8 mouse cellular contexts compared by ENCODE assay signal in genomic region chr16:18686044-18686761, GRCm38 (mm10). TPM values are rescaled to one million over a fixed set of nuclear protein-coding genes. Genes with fewer than 3 reads are reported as not detected.
DNase-seq lines count a peak whose midpoint lies in the region; ATAC-seq and TF ChIP-seq lines count a peak whose summit lies in the region.

No protein-coding gene starts in this region.

- no peak for TF ChIP-seq CTCF in embryonic fibroblast, embryonic 13.5 days (IDR thresholded peaks at IDR 0.05; ENCODE audit: borderline replicate concordance, insufficient read depth, low read length)

- no peak overlapping the region for H3K9ac ChIP-seq in midbrain, embryonic 14.5 days (replicated peaks; ENCODE audit: low read length)

- no peaks in the 10 kb centered on the region for H3K36me3 ChIP-seq in midbrain, embryonic 14.5 days (ENCODE audit: control insufficient read depth, insufficient read depth, low read length)

- peak; percentile 74 for DNase-seq in heart, adult 11 months
- no peak for DNase-seq in heart, postnatal 4 days
- DNase-seq in MN1 (ENCODE audit: low spot score), result peak; percentile 15
- peak; percentile 8 for DNase-seq in midbrain, embryonic 14.5 days
- no peak for DNase-seq in gastrocnemius, postnatal 10 days
- DNase-seq in lung, adult 18-20 months, result no peak
- DNase-seq in testis, postnatal 10 days (ENCODE audit: low spot score), result no peak

- H3K27me3 ChIP-seq in midbrain, embryonic 14.5 days (ENCODE audit: control insufficient read depth, insufficient read depth, low read length), result no peaks in the 10 kb centered on the region

- peak overlapping the region; percentile 52; the same call in 1 of the 2 replicates for H3K4me2 ChIP-seq in midbrain, embryonic 14.5 days (ENCODE audit: low read length)

- 13% methylated on average over 6 of the region's 6 CpGs for WGBS in midbrain, embryonic 14.5 days

- H3K27ac ChIP-seq in embryonic fibroblast, embryonic 13.5 days (ENCODE audit: insufficient read depth, low read length), result peak overlapping the region; percentile 11; the same call in 1 of the 2 replicates
- H3K27ac ChIP-seq in midbrain, embryonic 14.5 days (replicated peaks; ENCODE audit: low read depth, low read length), result no peak overlapping the region

- no peak for TF ChIP-seq POLR2A in embryonic fibroblast, embryonic 13.5 days (IDR thresholded peaks at IDR 0.05; ENCODE audit: low read depth, low read length)

- no peak overlapping the region for H3K4me3 ChIP-seq in embryonic fibroblast, embryonic 13.5 days (ENCODE audit: insufficient read depth, low read length)
- H3K4me3 ChIP-seq in midbrain, embryonic 14.5 days (replicated peaks; ENCODE audit: low read depth, low read length), result no peak overlapping the region

- no peaks in the 10 kb centered on the region for H3K9me3 ChIP-seq in midbrain, embryonic 14.5 days (ENCODE audit: control insufficient read depth, low read length)

- peaks cover 11% of the 10 kb centered on the region; the same call in 1 of the 2 replicates for H3K4me1 ChIP-seq in embryonic fibroblast, embryonic 13.5 days (ENCODE audit: control insufficient read depth, insufficient read depth, low read length)
- peaks cover 17% of the 10 kb centered on the region for H3K4me1 ChIP-seq in midbrain, embryonic 14.5 days (ENCODE audit: control insufficient read depth, insufficient read depth, low read length)

- no peak for ATAC-seq in midbrain, embryonic 14.5 days (ENCODE audit: low FRiP score, low TSS enrichment)

RNA-seq across cellular contexts. Expression of gene Sept5, which starts 56.4 kb away (rescaled TPM):
- 10 to 100 TPM; 10.4 to 15.2 TPM for total RNA-seq in heart, postnatal 4 days (2021)
- polyA plus RNA-seq in embryonic fibroblast, embryonic 13.5 days (2011; ENCODE audit: insufficient read length, low read depth, missing spikeins), result 82.3 and 89.3 TPM in 2 replicates
- 175 and 200 TPM in 2 replicates for polyA plus RNA-seq in midbrain, embryonic 14.5 days (2014; fragmentation: Nextera tagmentation; extraction: Ambion mirVana)
- total RNA-seq in gastrocnemius, postnatal 10 days (2021), result 10 to 100 TPM in 1 of 2 experiments, 1 to 10 TPM in 1; 7.9 to 15.7 TPM

RNA-seq across cellular contexts. Expression of gene Gm49601, which starts 60.0 kb away (rescaled TPM):
- 1 to 10 TPM; 4.0 to 5.1 TPM for total RNA-seq in heart, postnatal 4 days (2021)
- 17.8 and 20.1 TPM in 2 replicates for polyA plus RNA-seq in embryonic fibroblast, embryonic 13.5 days (2011; ENCODE audit: insufficient read length, low read depth, missing spikeins)
- 9.9 and 15.2 TPM in 2 replicates for polyA plus RNA-seq in midbrain, embryonic 14.5 days (2014; fragmentation: Nextera tagmentation; extraction: Ambion mirVana)
- 1 to 10 TPM; 1.6 to 3.6 TPM for total RNA-seq in gastrocnemius, postnatal 10 days (2021)

Comparison
In these comparisons a context has a peak if more than half of its experiments do, and no peak if none do; other contexts are left out.
1. DNase-seq: peak in heart, adult 11 months (single experiment), MN1 (single experiment) and midbrain, embryonic 14.5 days (single experiment); none in heart, postnatal 4 days (single experiment), gastrocnemius, postnatal 10 days (single experiment), lung, adult 18-20 months (0 of 2) and testis, postnatal 10 days (single experiment).